Mouse (Mus musculus) neutrophil, adult 5-6 weeks (primary cell): ENCODE measurements around the gene 1700013G24Rik. TPM values are rescaled to one million over a fixed set of nuclear protein-coding genes. Genes with fewer than 3 reads are reported as not detected.

Experiments
- ATAC-seq: fragments of 151-379, 151-347 bp; 2 replicates; pipeline ENCODE4 v1.8.0; 2017; ENCODE audit warnings: mild to moderate bottlenecking, moderate TSS enrichment; ENCODE audit not compliant: insufficient number of reproducible peaks, poor library complexity, low FRiP score, severe bottlenecking; ENCODE audit errors: extremely low read depth
- total RNA-seq: library from RNA; stranded (forward); fragments of 200-1000 nt; gene quantifications from 2 replicates; pipeline ENCODE4 v1.2.3, GENCODE M21; 2017

Gene 1700013G24Rik
- total RNA-seq, 1 experiment from 2014 or later, result not detected

DNA sequence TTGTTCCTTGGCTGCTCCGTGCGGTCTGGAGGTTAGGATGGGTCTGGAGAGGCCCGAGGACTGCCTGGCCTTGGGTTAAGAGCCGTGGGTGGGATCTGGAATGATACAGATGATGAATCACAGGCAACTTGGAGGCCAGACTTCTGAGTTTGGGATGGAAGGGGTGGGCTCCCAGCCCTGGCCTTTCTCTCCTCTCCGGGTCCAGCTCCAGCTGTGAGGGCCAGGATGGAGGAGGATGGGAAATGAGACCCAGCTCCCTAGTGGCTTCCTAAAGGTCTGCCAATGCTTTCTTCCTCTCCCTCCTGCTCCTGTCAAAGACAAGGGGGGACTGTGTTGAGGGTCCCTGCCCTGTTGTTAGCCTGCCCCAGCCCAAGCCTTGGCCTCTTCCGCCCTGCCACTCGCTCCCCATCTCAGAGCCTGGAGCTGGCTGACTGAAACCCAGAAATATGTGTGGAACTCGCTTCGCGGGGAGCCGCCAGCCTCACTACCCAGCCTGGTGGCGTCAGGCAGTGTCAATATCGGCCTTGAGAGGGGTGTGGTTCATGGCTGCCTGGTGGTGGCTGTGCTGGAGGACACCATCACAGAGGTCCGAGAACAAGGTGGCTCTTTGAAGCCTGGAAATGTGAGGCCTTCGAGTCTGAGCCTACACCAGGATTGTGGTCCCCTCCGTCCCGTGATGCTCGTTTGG, 20.8 kb downstream of the 1700013G24Rik start:
- no peak for ATAC-seq

- ATAC-seq, result no peak
These were observed 21.6 kb downstream of the 1700013G24Rik start for GRCm38 (mm10) chr4:137474694-137475093.

GRCm38 (mm10) chr4:137475271-137476050, 22.4 kb downstream of the 1700013G24Rik start:
- ATAC-seq, result no peak

GRCm38 (mm10) chr4:137476065-137476760, 23.1 kb downstream of the 1700013G24Rik start:
- no peak for ATAC-seq

DNA sequence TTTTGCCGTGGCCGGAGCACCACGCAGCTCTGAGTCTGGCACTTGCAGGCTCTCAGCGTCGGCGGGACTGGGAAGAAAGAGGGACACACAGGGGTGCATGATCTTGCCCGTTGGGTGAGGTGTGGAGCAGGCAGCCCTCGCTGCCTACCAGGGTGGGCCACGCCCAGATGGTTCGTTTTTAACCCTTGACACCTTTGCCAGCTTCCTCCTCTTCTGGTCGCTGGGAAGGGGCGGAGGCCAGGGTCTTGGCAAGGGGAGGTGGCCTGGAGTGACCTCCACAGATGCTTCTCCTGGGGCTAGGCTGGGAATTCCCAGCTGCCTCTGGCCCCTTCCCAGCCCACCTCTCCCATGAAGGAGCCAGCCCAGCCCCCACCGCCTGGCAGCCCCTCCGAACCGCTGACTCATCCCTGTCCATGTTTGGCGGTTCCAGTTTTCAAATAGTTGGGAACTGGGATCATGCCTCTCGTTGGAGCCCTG, 23.7 kb downstream of the 1700013G24Rik start:
- no peak for ATAC-seq

DNA sequence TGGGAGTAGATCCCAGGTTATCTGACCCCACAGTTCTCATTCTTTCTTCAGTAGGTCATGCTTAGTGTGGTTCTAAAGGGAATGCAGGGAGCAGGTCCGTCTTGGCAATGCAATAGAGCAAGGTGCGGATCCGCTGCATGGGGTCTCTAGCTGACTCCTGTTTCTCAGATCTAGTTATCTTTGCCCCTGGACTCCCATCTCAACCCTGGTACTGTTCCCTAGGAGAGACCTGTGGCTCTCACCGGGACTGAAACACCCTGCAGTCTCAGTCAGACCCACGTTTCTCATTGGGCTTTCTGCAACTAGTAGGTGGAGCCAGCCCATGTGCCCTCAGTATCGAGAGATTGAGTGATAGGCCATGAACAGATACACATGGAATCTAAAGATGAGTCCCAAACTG, 24.5 kb downstream of the 1700013G24Rik start:
- no peak for ATAC-seq

DNA sequence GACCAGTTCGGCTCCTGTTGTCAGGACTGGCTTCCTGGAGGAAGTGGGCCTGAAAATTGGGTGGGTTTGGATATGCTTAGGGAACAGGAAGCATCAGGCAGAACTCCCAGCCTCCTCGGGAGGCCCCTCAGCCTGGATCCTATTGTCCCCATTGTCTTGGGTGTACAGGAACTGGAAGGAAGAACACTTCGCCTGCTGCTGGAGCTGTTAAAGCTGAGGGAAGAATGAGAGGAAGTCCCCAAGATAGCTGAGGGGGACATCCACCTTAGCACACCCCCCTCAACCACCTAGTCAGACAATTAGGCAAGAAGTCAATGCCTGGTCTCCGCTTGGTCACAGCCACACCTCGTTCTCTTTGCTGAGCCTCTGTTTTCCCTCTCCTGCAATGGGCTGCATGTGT, 25.2 kb downstream of the 1700013G24Rik start:
- no peak for ATAC-seq

GRCm38 (mm10) chr4:137479757-137480156, 26.7 kb downstream of the 1700013G24Rik start:
- ATAC-seq, result no peak

DNA sequence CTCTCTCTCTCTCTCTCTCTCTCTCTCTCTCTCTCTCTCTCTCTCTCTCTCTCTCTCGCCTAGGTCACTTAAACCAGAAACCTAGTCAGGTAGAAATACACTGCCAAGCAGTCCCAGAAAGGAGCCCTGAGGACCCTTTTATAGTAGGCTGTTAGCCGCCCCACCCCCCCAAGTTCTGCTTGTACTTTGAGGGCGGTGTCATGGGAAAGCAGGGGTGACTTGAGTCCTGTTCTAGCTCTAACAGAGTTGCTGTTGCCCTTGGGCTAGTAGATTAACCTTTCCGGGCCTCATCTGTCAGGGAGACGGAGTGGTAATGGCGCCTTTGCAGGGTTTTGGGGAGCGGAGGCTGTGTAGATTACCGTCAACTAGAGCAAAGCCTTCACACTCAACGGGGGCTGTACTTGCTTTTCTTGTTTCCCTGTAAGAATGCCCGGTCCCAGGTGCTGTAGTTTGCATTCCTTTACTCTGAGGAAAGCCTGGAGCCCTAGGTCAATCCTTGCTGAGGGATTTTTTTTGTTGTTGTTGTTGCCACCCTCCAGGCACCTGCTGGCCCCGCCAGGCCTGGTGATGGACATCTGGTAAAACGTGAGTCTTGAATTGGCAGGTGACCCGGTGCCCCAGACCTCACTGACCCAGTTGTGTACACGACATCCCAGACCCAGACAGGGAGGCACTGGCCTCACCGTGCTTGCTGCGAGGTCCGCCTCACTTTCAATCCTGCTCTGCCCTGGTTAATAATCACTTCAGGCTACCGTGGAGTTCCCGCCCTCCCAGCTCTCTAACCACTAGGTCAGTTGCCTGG, 27.3 kb downstream of the 1700013G24Rik start:
- ATAC-seq, result no peak

GRCm38 (mm10) chr4:137480993-137481340, 27.9 kb downstream of the 1700013G24Rik start:
- ATAC-seq, result no peak

DNA sequence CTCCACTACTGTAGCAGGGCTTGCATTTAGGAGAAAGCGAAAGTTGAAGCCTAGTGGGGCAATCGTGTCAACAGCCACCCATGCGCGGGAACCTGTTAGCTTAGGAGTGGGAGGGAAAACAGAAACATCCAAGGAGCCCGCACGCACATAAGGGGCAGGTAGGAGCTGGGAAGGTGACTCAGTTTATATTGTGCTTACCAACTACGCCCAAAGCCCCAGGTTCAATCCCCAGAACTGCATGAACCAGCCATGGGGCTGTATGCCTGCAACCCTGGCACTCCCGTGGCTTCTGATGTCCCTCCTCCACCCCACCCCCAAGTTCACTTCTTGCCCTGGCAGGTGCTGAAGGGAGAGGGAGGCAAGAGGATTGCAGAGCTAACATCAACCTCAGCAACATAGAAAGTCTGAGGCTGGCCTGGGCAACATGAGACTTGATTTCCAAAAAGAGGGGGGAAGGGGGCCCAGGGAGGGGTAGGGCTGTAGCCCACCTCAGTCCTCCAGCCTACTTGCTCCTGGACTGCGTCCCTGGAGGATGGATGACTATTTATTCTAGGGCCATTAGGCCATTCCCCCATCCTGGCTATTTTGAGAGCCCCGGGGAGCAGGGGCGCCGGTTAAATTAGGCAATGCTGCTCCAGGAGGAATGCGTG, 28.4 kb downstream of the 1700013G24Rik start:
- no peak for ATAC-seq

- ATAC-seq, result no peak
These were observed 30.8 kb downstream of the 1700013G24Rik start for GRCm38 (mm10) chr4:137483871-137484270.

DNA sequence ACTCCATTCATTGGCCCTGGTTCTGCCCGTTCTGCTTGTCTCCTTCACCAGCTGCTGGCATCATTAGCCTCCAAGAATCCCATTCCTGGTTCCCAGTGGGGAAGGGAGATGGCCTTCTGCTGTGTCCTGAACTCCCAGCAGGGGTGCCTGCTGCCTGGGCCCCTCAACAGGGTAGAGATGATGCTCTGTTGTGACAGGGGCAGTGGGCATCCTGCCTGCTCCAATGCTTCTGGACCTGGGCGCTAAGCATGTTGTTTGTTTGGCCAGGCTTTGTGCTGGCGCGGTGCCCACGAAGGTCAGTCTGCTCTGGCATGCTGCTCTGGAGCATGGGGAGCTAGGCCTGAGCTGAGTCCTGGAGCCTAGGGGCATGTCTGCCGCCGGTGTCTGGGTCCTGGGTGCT, 31.5 kb downstream of the 1700013G24Rik start:
- ATAC-seq, result no peak

- ATAC-seq, result no peak
These were observed 32.3 kb downstream of the 1700013G24Rik start for GRCm38 (mm10) chr4:137485258-137485960.

- ATAC-seq, result no peak
These were observed 33.3 kb downstream of the 1700013G24Rik start for GRCm38 (mm10) chr4:137486081-137487014.

DNA sequence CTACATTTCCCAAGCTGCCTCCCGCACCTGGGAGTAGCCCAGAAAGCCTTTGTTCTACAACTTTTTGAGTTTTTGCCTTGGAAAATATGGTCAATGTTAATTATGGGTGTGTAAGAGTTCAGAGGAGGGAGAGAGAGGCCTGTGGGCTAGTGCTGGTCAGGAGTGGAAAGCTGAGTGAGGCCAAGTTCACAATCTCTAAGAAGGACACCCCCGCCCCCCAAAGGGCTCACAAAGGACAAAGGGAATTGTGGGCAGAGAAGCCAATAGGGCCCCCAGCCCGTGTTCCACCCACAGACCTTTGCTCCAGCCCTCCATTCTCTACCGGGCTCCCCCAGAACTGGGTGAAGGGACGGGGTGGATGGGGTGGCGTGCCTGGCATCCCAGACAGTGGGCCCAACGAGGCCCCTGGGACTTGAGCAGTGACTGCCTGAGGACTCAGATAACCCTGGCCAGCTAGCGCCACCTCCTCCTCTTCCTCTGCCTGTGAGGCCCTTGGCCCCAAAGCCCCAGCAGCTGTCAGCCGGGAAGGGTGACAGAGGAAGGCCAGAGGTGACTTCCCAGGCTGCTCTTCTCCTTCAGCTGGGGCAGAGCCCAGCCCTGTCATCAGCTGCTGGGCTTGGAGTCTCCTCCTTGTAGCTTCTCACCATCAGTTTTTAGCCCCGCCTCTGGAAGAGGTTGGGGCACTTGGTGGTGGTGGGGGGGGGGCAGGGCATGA, 34.4 kb downstream of the 1700013G24Rik start:
- ATAC-seq, result no peak
